Mouse (Mus musculus) cerebellum, adult 2 months (tissue): Measurements from ENCODE around the gene Lpar5.

Experiments used
- CTCF ChIP-seq: fragments of 200-500 bp; IDR thresholded peaks from 2 replicates; pipeline ENCODE4 v1.5.1; 2011; ENCODE audit warnings: low read depth, mild to moderate bottlenecking, control low read depth, low read length, moderate library complexity, borderline replicate concordance; ENCODE audit not compliant: insufficient read depth
- POLR2A ChIP-seq: fragments of 200-500 bp; IDR thresholded peaks from 2 replicates; pipeline ENCODE4 v1.6.1; 2011; ENCODE audit warnings: low read length, control low read depth, borderline replicate concordance; ENCODE audit not compliant: insufficient read depth

- TF ChIP-seq CTCF (no peak), POLR2A (no peak)
These were observed 44.8 kb downstream of the Lpar5 start for GRCm38 (mm10) chr6:125112553-125112952.
